Mouse (Mus musculus): ENCODE results near the gene Hspb9. TPM values are rescaled to one million over a fixed set of nuclear protein-coding genes. Genes with fewer than 3 reads are reported as not detected.

The Hspb9 gene
- total and polyA plus RNA-seq, 3 experiments, result 0.73 to 2.1 TPM; not detected in 1

GRCm38 (mm10) chr11:100749469-100749868 is 35.8 kb downstream of the Hspb9 start:
- no peaks in the 10 kb centered on the region for H3K9me3 ChIP-seq (replicated peaks; ENCODE audit: insufficient read depth, low read length)
- H3K9ac ChIP-seq (ENCODE audit: control insufficient read depth, low read depth, low read length, poor library complexity, severe bottlenecking), result no peak overlapping the region
- TF ChIP-seq GATA1 (IDR thresholded peaks at IDR 0.05; ENCODE audit: low read depth, low read length) (no peak), RCOR1 (IDR thresholded peaks at IDR 0.05; ENCODE audit: low read depth, low read length) (no peak), NRF1 (IDR thresholded peaks at IDR 0.05; ENCODE audit: insufficient read depth, low read depth, low read length, poor library complexity, severe bottlenecking) (no peak), ZNF384 (IDR thresholded peaks at IDR 0.05; ENCODE audit: low read depth, low read length) (no peak), MAX (IDR thresholded peaks at IDR 0.05; ENCODE audit: low read length) (no peak), UBTF (IDR thresholded peaks at IDR 0.05; ENCODE audit: borderline replicate concordance, insufficient read depth, low read depth, low read length) (no peak), SMC3 (IDR thresholded peaks at IDR 0.05; ENCODE audit: low read depth, low read length) (no peak), MYC (IDR thresholded peaks at IDR 0.05; ENCODE audit: low read depth, low read length) (no peak), MXI1 (IDR thresholded peaks at IDR 0.05; ENCODE audit: low read depth, low read length) (no peak), CTCF (IDR thresholded peaks at IDR 0.05 in 2 of 3, conservative IDR thresholded peaks at IDR 0.05 in 1 of 3; ENCODE audit: control insufficient read depth in 1 of 3, insufficient read depth in 1 of 3, low read depth in 2 of 3, low read length in 3 of 3, poor library complexity in 1 of 3, severe bottlenecking in 1 of 3) (no peak), NELFE (IDR thresholded peaks at IDR 0.05; ENCODE audit: low read depth, low read length) (no peak), CHD1 (IDR thresholded peaks at IDR 0.05; ENCODE audit: low read depth, low read length) (no peak)
- H3K36me3 ChIP-seq (ENCODE audit: control insufficient read depth in 1 of 2, insufficient read depth in 2 of 2, low read length in 2 of 2), result 0 out of 4 replicates have a peak, but pooled peaks cover 0 to 5% of the 10 kb centered on the region in 2 experiments
- no peaks in the 10 kb centered on the region for H3K79me2 ChIP-seq (ENCODE audit: control insufficient read depth, insufficient read depth, low read length, poor library complexity)
- no peaks in the 10 kb centered on the region for H3K27me3 ChIP-seq (ENCODE audit: control insufficient read depth in 1 of 2, insufficient read depth in 2 of 2, low read length in 2 of 2)
- peaks cover 3 to 9% of the 10 kb centered on the region in 2 experiments; a peak in 3 of 4 replicates for H3K4me1 ChIP-seq (ENCODE audit: control insufficient read depth in 1 of 2, insufficient read depth in 2 of 2, low read length in 2 of 2)
- H3K27ac ChIP-seq (ENCODE audit: control insufficient read depth, low read depth, low read length), result no peak overlapping the region
- DNase-seq (ENCODE audit: low read depth, low spot score), result no peak
- H3K4me3 ChIP-seq (ENCODE audit: control insufficient read depth in 1 of 2, insufficient read depth in 1 of 2, low read depth in 2 of 2, low read length in 2 of 2), result no peak overlapping the region

GRCm38 (mm10) chr11:100750127-100750526 is 36.5 kb downstream of the Hspb9 start:
- H3K27me3 ChIP-seq (ENCODE audit: control insufficient read depth in 1 of 2, insufficient read depth in 2 of 2, low read length in 2 of 2), result no peaks in the 10 kb centered on the region
- no peak for DNase-seq (ENCODE audit: low read depth, low spot score)
- no peak overlapping the region for H3K27ac ChIP-seq (ENCODE audit: control insufficient read depth, low read depth, low read length)
- no peak overlapping the region for H3K9ac ChIP-seq (ENCODE audit: control insufficient read depth, low read depth, low read length, poor library complexity, severe bottlenecking)
- H3K9me3 ChIP-seq (replicated peaks; ENCODE audit: insufficient read depth, low read length), result no peaks in the 10 kb centered on the region
- H3K36me3 ChIP-seq (ENCODE audit: control insufficient read depth in 1 of 2, insufficient read depth in 2 of 2, low read length in 2 of 2), result 0 out of 4 replicates have a peak, but pooled peaks cover 0 to 5% of the 10 kb centered on the region in 2 experiments
- H3K4me1 ChIP-seq (ENCODE audit: control insufficient read depth in 1 of 2, insufficient read depth in 2 of 2, low read length in 2 of 2), result peaks cover 3 to 9% of the 10 kb centered on the region in 2 experiments; a peak in 3 of 4 replicates
- TF ChIP-seq POLR2A (IDR thresholded peaks at IDR 0.05; ENCODE audit: control insufficient read depth in 1 of 2, insufficient read depth in 1 of 2, low read depth in 1 of 2, low read length in 2 of 2, poor library complexity in 1 of 2), result no peak
- TF ChIP-seq TAL1 (IDR thresholded peaks at IDR 0.05; ENCODE audit: low read length), result no peak
- no peak for TF ChIP-seq ETS1 (IDR thresholded peaks at IDR 0.05; ENCODE audit: low read depth, low read length)
- TF ChIP-seq ZC3H11A (IDR thresholded peaks at IDR 0.05; ENCODE audit: low read depth, low read length), result no peak
- TF ChIP-seq ZNF384 (IDR thresholded peaks at IDR 0.05; ENCODE audit: low read depth, low read length), result no peak
- no peak for TF ChIP-seq ZKSCAN1 (IDR thresholded peaks at IDR 0.05; ENCODE audit: low read depth, low read length)
- TF ChIP-seq USF2 (IDR thresholded peaks at IDR 0.05; ENCODE audit: borderline replicate concordance in 1 of 2, insufficient read depth in 1 of 2, low read depth in 1 of 2, low read length in 2 of 2), result no peak
- TF ChIP-seq NELFE (IDR thresholded peaks at IDR 0.05; ENCODE audit: low read depth, low read length), result no peak
- no peak for TF ChIP-seq MEF2A (IDR thresholded peaks at IDR 0.05; ENCODE audit: extremely low read depth, insufficient replicate concordance, low read depth, low read length, poor library complexity, severe bottlenecking)
- no peak for TF ChIP-seq RCOR1 (IDR thresholded peaks at IDR 0.05; ENCODE audit: low read depth, low read length)
- no peak for TF ChIP-seq POLR2AphosphoS2 (IDR thresholded peaks at IDR 0.05; ENCODE audit: low read length)
- no peak for TF ChIP-seq USF1 (IDR thresholded peaks at IDR 0.05; ENCODE audit: low read depth, low read length)
- TF ChIP-seq ELF1 (IDR thresholded peaks at IDR 0.05; ENCODE audit: low read depth, low read length), result no peak
- TF ChIP-seq KAT2A (conservative IDR thresholded peaks at IDR 0.05; ENCODE audit: low read depth, low read length), result no peak
- no peak for TF ChIP-seq MXI1 (IDR thresholded peaks at IDR 0.05; ENCODE audit: low read depth, low read length)
- TF ChIP-seq MAFK (IDR thresholded peaks at IDR 0.05; ENCODE audit: borderline replicate concordance, low read depth, low read length), result no peak
- no peaks in the 10 kb centered on the region for H3K79me2 ChIP-seq (ENCODE audit: control insufficient read depth, insufficient read depth, low read length, poor library complexity)
- no peak overlapping the region for H3K4me3 ChIP-seq (ENCODE audit: control insufficient read depth in 1 of 2, insufficient read depth in 1 of 2, low read depth in 2 of 2, low read length in 2 of 2)
